Mouse (Mus musculus) Muller cell, postnatal 12 days (primary cell): ENCODE results near the gene A3galt2.
A peak's percentile ranks its signal among the peaks of the same experiment; 100 is the strongest.

ENCODE experiments used
- DNase-seq: peaks from one replicate; pipeline ENCODE4 v3.0.0-alpha.2; 2015; ENCODE audit errors: inconsistent ontology term

Gene A3galt2

DNA sequence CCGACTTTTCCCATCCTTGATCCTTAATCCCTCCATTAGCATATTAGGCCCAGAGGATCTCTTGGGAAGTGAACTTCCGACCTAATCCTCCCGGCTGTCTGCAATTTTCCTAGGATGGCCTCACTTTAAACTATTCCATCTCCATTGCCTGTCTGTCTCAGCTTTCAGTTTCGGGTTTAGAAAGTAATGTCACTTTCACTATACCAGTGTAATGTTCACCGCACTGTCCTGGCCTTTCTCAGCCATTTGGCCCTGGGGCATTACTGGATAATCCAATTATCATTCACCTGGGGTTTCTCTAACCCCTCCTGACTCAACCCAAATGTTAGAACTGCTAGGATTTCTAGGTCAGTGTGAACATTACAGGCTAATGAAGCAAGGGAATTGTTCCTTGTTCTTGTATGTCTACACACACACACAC lies 26.7 kb upstream of the A3galt2 start:
- peak; percentile 66 for DNase-seq

DNA sequence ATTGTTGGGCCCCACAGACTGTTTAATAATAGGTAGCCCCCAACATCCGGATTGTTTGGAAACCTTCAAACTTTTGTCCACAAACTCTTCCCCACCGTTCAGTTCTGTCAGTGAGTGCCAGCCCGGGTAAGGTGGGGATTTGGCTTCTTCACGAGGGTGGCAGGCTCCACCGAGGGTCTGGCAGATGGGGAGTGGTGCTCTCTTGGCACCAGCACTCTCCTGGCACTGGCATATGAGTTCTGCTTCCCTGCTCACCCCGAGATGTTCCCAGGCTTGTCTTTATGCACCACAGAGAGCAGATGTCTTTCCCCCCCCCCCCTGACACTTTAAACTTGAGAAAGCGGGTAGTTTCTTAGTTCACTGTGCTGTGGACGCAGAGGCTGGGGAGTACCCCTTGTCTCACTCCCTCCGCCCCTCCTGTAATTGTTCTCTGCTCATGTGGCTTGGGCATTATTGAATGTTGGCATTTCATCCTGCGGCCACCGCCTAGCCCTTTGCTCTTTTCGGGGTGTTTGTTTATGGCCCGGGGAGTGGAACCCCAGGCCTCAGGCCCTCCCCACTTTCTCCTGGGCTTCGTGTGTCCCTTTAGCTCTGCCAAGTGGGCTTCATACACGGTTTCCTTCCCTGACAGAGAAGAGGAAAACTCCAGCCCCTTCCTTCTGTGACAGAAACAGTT lies 26.0 kb upstream of the A3galt2 start:
- no peak for DNase-seq

DNA sequence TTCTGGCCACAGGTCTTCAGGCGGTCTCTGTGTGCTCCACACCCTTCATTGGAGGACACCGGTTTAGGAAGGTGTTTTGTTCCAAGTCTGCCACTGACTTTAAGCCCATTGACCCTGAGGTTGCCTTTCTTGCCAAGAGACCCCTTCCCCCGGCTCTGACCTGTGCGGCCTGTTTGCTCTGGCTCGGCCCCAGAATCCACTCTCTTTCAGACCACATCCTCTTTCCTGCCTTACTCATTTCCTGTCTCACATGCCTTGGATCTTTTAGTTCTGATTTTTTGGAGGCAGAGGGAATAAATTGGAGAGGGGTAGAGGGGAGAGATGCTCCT lies 25.5 kb upstream of the A3galt2 start:
- peak; percentile 80 for DNase-seq

DNA sequence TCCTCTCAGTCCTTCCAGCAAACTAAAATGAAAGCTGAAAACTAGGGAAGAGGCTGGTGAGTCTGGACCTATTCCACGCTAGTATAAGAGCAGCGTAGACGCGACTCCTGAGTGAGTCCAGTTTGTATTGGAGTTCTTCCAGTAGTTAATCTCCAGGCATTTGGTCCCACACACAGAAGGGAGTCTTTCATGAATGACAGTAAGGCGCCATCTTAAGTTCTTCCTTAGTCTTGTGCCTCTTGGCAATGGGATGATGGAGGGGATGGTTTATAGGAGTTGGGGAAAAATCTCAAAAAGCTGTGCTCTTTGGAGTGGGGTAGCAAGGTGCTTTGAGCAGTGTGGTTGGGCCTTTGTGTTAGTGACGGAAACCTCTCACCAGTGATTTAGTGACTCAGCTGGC lies 24.9 kb upstream of the A3galt2 start:
- peak; percentile 58 for DNase-seq

DNA sequence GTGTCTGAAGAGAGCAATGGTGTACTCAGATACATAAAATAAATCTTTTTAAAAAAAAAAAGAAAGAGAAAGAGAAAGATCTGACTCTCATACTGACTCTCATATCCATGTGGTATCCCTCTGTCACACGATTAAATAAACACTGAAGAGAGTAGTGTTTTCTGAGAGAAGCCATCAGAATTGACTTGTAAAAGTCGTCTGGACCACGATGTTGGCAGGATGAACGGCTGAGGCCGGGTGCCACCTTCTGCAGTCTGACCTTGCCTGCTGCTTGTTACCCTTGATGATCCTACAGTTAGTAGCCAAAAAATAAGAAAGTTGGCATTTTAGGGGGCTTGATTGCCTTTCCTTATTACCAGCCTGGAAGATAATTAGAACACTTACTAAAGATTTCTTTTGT lies 22.4 kb upstream of the A3galt2 start:
- no peak for DNase-seq

DNA sequence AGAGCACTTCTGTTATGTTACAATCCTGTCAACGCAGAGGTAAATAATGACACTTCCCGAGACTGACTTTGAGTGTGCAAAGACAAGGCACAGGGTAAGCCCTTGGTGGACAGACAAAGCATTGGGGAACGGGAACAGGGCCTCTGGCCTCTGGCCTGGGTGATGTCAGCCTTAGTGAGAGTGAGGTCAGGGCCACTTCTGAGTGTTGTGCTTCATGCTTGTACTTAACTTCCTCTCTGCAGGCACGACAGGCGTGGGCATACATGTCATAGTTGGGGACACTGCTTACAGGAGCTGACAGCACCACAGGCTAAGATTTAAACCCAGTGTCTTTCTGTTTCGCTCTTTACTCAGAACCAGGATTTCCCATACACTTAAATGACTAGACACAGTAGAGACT lies 21.7 kb upstream of the A3galt2 start:
- no peak for DNase-seq

DNA sequence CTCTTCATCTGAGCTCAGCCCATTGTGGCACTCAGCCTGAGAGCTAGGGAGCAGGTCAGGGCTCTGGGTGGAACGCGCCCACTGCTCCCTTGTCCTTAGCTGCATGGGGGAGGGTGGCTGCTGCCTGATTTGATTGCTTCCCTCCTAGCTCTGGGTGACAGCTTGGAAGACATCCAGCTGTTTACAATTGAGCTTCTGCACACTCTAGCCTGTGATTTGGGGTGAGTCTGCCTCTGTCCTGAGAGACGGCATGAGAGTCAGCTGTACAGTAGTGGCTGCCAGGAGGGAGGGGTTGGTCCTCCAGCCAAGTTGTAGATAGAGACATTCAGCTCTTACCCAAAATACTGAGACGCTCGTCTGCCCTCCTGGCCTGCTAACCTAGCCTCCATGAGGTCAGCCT lies 20.9 kb upstream of the A3galt2 start:
- peak; percentile 94 for DNase-seq

DNA sequence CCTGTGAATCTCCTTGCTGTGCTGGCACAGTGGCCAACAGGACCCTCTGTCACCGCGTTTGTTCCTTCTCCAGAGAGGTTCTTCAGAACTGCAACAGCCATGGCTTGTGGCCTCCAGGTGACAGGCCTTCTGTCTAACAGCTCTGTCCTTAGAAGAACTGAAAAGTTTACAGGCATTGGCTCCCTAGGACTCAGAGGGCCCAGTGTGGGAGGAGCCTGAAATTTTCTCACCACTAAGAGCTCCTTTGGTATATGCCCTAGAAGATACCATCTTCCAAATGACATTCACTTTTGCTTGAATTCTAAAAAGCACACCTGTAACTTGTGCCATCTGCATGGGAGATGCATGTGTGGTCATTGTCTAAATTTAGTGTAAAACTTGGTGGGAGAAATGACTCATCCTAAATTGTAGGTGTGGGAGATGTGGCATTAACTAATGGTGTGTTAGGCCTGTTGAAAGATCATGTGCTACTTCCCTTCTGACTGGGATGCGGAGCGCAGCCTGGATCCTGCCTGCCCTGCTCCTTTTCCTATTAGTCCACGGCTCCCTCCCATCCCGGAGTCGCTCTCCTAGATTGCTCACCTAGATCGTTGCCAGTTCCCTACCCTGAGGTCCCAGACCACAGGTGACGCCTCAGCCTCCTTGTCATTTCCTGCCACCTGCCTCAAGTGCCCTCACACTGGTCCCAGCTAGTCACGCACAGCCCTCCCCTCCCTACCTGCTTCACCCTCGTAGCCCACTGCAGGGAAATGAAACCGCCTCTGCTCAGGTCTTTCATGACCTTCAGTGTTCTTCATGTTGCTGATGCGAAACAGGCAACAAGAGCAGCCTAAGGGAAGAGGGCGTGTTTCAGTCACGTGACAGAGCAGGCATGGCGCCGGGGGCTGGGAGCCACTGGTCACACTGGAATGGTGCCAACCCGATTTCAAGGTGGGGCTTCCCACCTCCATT lies 20.2 kb upstream of the A3galt2 start:
- no peak for DNase-seq

DNA sequence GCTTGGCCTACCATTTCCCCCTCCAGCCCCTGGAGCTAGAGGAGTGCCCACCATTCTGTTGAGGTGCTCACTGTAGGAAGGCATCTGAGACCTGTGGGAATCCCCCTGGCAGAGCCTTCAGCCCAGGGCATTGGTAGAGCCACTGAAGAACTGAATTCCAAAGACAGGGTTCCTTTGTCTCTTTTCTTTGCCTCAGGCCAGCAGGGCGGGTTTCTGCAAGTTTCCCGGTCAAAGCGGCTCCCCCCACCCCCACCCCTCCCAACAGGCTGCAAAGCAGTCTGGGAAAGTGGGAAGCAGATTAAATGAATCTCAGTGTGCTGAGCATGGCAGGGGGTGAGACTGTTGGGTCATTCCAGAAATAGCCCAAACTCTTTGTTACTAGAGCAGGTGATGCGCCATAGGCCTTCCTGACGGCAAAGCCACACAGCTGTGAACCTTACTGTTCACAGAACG lies 18.0 kb upstream of the A3galt2 start:
- DNase-seq: peak; percentile 96

DNA sequence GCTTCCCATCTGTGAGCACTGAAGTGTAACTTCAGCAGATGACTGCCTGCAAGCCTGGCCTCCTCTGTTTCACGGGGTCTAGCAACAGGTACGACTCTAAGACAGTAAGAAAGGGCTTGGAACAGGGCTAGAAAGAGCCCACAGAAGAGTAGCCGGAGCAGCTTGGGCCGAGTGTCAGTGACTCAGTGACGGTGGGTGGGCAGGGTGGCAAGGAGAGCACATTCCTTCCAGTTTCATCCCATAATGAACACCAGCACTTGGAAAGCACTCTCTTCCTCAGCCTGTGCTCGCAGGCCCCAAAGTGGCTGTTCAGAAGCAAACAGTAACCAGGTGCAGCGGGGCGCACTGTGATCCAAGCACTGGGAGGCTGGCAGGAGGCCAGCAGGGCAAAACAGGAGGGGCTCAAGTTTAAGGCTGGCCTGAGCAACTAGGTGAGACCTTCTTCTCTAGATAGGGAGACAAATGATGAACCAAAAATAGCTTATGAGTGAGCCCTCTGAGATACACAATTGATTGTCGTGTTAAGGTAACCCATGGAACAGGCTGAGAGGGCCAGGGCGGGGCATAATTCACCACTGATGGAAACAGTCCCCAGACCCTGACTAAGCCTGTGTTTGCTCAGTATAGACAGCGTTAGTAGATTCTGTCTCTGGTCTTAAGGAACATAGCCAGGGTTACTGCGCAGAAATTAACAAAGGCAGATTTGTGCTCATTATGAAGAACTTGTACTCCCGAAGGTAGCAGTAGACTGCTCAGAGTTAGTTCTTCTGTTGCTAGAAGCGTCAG lies 17.1 kb upstream of the A3galt2 start:
- peak; percentile 89 for DNase-seq

DNA sequence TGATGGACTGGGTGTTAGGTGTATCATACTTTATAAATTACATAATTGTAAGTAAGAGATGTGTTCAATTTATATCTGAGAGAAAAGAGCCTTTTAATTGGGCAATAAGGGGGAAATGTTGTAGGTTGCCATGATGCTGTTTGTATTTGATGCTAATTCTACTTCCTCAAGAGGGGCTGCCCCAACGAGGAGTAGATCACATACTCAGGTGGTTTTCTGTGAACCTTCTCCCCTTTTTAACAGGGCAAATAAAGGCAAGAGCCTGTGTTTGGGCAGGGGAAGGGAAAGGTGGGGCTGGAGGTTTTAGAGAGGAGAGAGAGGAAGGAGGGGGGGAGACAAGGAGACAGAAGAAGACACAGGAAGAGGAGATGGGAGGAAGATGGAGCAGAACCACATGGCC lies 14.3 kb upstream of the A3galt2 start:
- DNase-seq: no peak

DNA sequence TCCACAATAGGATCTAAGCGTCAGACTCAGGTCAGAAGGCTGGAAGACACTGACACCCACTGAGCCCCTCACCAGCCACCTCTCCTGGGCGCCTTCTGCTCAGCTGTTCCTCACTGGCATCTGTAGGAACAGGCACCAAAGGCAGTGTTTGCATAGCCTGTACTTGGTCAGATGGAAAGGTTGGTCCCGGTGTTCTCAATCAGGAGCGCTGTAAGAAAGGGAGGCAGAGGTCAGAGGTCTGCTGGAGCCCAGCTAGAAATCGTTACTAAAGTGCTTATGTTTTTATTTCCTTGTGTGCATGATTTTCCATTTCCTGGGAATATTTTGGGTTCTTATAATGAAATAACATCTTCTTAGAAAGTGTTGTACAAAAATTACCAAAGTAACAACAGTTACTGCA lies 13.3 kb upstream of the A3galt2 start:
- no peak for DNase-seq

DNA sequence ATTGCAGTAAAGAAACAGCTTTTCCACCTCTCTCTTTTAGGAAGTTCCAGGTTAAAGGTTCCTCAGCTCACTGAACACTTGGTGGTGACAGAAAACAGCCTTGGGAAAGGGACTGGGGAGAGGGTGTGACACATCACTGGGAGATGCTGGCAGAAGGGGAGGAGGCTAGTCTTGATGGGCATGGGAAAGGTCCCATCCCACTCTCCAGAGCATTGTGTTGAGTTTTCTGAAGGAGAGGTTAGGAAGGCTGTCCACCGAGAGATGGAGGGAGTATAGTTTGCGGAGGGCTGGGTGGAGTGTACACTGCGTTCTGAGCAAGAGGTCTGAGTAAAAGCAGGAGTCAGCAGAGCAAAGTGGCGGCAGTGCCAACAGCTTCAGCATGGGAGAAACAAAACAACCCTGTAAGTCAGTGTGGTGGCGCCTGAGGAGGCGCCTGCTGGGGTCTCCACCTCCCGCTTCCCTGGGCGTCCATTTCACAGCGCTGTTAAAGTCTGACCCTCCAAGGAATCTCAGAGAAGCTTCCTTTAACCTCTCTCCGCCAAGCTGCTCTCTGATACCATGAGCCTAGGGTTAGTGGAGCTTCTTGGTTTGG lies 12.7 kb upstream of the A3galt2 start:
- DNase-seq: peak; percentile 58

DNA sequence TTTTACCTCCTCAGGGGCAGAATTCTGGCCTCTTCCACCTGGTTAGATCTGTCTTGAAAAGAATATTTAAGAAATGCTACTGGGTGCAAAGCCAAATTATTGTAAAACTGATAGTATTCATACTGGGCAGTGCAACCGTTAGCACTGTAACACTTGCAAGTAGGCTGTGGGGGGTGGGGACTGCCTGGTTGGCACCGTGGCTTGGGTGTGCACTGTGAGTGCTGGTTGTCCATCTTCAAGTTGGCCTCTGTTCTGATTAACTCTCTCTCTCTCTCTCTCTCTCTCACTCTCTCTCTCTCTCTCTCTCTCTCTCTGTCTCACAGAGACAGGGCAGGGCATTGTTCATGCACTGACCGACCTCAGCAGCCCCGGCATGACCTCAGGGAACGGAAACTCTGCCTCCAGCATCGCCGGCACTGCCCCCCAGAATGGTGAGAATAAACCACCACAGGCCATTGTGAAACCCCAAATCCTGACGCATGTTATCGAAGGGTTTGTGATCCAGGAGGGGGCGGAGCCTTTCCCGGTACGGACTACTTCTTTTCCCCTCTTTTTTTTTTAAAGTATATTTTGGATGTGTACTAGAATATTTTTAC lies 12.0 kb upstream of the A3galt2 start:
- DNase-seq: peak; percentile 46

DNA sequence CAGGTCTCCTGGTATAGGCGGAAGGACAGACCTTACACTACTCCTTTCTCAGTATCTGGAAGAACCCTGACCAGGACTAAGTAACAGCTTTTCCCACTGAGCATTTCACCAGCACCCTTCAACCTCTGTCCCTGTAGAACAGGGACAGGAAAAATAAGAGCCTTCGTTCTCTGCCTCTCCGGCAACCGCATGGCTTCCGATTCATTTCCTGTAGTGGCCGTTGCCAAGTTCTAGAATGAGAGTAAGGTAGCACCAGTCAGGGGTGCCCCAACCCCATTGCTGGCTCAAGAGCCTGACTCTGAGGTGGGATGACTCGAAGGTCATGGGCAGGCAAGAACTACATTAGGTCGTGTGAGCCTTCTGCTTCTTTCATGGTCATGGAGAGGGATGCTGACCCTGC lies 10.0 kb upstream of the A3galt2 start:
- no peak for DNase-seq

DNA sequence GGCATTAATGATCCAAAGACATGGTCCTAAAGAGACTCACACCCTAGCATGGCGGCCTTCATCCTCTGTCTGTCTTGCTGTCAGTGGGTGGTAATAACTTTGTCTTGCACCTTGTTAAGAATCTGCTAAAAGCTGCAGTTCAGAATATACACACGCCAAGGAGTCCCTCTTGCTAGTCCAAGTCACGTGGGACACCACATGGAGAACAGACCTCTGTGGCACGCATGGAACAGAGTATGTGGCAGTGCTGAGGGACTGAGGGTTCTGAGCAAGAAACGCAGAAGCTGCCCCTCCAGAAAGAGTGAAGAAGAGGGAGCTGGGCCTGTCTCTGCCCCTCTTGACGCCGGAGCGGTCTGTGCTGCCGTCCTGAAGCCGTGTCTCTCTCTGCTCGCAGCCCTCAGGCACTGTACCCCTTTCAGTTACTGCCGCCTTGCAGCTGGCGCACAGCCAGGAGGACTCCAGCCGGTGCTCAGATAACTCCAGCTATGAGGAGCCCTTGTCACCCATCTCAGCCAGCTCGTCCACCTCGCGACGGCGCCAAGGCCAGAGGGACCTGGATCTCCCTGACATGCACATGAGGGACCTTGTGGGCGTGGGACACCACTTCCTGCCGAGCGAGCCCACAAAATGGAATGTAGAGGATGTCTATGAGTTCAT lies 7.4 kb upstream of the A3galt2 start:
- DNase-seq: no peak

DNA sequence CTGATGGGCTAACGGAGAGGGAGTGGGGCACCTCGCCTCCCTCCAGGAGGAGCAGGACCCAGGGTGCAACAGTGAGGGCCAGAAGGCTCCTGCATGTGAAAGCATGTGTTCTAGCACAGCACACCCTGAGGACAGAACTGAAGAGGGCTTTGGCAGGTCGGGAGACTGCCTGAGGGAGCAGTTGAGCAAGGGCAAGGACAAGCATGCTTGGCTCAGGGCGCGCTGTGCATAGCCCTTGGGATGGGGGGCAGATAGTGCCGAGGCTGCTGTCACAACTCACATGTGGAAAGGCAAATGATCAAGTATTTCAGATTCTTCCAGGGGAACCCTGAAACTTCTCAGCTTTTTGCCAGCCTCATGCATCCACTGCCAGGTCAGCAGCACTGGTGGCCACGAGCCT lies 6.9 kb upstream of the A3galt2 start:
- DNase-seq: no peak

DNA sequence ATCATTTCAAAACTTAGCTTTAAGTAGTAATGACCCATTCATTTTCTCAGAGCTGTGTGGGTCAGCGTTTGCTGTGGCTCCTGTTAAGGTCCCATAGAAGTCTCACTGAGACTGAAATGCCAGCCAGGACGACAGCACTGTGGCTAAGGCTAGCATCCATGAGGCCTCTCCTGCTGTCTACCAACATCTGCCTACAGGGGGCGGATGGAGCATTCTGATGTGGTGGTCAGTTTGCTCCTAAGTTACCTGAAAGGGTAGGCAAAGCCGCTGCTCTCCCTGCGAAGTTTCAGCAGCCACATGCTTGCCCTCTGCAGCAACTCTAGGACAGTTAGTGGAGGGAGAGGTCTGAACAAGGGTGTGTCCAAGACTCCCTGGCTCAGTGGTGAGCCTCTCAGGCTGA lies 4.2 kb upstream of the A3galt2 start:
- DNase-seq: no peak

DNA sequence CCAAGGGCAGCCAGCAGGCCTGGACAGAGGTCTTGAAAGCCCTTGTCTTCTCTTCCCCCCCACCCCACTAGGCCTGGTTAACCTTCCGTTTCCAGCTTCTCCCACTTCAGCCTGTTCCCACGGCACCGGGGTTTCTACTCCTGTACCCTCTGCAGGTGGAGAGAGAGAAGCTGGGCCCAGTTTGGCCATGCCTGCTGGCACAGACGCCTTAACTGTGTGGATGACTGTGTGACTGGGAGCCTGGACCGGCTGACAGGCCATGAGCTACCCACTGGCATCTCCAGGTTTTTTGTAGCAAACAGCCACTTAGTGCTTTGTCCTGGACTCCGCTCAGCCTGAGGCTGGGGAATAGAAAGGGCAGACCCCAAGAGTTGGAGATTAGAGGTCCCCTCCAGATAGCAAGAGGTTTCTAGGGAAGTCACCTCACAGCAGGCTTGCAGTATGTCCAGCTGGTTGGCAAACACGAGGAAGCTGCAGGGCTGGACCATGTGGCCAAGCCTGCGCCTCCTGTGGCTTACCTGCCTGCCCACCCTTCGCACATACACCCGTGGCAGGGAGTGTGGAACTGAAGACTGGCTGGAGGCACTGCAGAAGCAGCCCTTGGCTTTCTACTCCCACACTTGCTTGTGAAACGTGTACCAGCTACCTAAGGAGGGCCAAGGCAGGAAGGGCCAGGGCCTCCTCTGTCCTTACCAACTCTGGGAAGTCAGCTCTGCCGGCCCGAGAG lies 3.0 kb upstream of the A3galt2 start:
- no peak for DNase-seq

DNA sequence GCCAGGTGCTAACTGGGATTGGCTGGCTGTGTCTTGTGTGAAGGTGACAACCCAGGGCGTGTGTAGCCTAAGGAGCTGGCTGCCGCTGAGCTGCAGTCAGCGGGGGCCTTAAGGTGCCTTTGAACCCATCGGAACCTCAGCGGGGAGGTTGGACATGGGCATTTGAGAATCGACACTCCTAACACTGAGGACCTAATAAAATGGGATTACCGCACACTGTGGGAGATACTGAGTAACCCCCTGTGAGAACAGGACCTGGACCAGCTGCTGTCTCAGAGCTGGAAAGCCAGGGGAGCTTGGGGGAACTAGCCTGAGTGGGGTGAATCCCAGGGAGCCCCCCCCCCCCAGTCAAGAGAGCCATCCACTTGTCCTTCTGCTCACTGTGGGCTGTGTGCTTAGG lies 1.6 kb upstream of the A3galt2 start:
- no peak for DNase-seq
